Mouse (Mus musculus): ENCODE results near the gene Cryl1. TPM values are rescaled to one million over a fixed set of nuclear protein-coding genes. Genes with fewer than 3 reads are reported as not detected.

Cryl1 gene
- total and polyA plus RNA-seq, 3 experiments: 9.7 to 21.4 (median 12.6) TPM

DNA sequence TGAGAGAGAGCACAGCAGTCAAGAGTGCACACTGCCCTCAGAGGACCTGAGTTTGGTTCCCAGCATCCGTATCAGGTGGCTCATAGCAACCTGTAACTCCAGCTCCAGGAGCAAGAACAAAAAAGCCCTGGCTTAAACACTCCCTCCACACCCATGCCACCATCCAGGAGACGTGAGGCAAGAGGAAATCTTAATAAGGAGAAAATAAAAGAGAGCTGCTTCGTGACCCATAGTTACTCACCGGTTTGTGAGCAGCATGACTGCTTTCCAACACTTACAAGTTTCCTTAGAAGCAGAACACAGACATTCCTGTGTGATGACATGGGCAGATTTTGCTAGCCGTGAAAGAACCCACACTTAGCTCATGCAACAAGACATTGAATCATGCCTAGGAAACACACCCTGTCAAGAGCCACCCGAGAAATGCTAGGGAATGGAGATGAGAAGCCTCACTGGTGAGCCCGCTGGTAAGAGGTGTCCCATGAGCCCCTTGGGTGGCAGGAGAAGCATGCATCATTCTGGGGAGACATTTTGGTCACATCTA is 106.9 kb downstream of the Cryl1 start:
- Histone ChIP-seq H3K9me3 (replicated peaks) (no peaks in the 10 kb centered on the region), H3K4me3 (ENCODE audit: low read depth, low read length) (no peak overlapping the region), H3K4me1 (ENCODE audit: insufficient read depth, low read depth, low read length) (no peaks in the 10 kb centered on the region), H3K36me3 (replicated peaks) (no peaks in the 10 kb centered on the region), H3K27me3 (ENCODE audit: insufficient read depth, low read length) (no peaks in the 10 kb centered on the region)
- TF ChIP-seq TAL1 (conservative IDR thresholded peaks at IDR 0.05; ENCODE audit: low read depth, low read length) (no peak), CTCF (IDR thresholded peaks at IDR 0.05; ENCODE audit: low read depth, low read length) (no peak), GATA1 (IDR thresholded peaks at IDR 0.05; ENCODE audit: borderline replicate concordance, low read length) (no peak), POLR2AphosphoS5 (IDR thresholded peaks at IDR 0.05; ENCODE audit: insufficient replicate concordance, low read depth, low read length) (no peak), GATA2 (IDR thresholded peaks at IDR 0.05; ENCODE audit: borderline replicate concordance, low read depth, low read length) (no peak)
- DNase-seq (ENCODE audit: low spot score): no peak
- ATAC-seq (ENCODE audit: extremely low read depth, insufficient number of reproducible peaks, low FRiP score, poor library complexity, severe bottlenecking): no peak

DNA sequence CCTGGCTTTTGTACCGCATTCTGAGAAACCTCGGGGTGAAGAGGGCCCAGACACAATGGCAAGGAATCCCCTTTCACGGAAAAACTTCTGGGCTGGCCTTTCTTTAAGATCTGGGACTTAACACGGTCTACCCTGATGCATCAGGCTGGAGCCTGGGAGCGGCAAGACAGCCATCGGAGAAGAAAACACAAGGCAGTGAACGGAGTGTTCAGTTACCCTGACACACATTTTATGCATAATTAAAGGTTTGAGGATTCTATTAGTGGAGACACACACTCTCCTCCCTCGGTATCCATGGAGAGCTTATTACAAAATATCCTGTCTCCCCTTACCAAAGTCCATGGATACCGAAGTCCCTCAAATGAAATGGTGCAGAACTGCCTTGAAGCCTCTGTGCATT is 109.2 kb downstream of the Cryl1 start:
- Histone ChIP-seq H3K4me1 (ENCODE audit: insufficient read depth, low read depth, low read length) (no peaks in the 10 kb centered on the region), H3K36me3 (replicated peaks) (no peaks in the 10 kb centered on the region), H3K4me3 (ENCODE audit: low read depth, low read length) (no peak overlapping the region), H3K9me3 (replicated peaks) (no peaks in the 10 kb centered on the region), H3K27me3 (ENCODE audit: insufficient read depth, low read length) (no peaks in the 10 kb centered on the region)
- DNase-seq (ENCODE audit: low spot score) (no peak), ATAC-seq (ENCODE audit: extremely low read depth, insufficient number of reproducible peaks, low FRiP score, poor library complexity, severe bottlenecking) (no peak)
- no peak for TF ChIP-seq GATA1 (IDR thresholded peaks at IDR 0.05; ENCODE audit: borderline replicate concordance, low read length)
- TF ChIP-seq POLR2AphosphoS5 (IDR thresholded peaks at IDR 0.05; ENCODE audit: insufficient replicate concordance, low read depth, low read length): no peak

DNA sequence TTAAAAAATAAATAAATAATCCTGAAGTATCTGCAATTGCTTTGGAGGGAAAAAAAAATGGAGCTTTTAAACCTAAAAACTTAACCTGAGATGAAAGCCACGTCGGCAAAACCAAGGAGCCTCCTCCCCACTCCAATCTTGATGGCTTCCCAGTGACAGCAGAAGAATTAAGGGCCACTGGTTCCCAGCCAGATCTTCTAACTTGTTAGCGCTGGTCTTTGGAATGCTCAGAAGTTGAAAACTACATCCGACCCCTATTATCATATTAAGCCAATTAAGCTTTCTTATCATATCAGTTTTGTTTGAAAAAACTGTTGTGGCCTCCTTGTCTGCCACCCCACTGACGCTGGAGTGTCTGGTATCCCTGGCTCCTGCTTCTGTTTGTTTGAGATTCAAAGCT is 114.5 kb downstream of the Cryl1 start:
- Histone ChIP-seq H3K27me3 (ENCODE audit: insufficient read depth, low read length) (no peaks in the 10 kb centered on the region), H3K4me3 (ENCODE audit: low read depth, low read length) (no peak overlapping the region), H3K36me3 (replicated peaks) (no peaks in the 10 kb centered on the region), H3K4me1 (ENCODE audit: insufficient read depth, low read depth, low read length) (no peaks in the 10 kb centered on the region), H3K9me3 (replicated peaks) (no peaks in the 10 kb centered on the region)
- no peak for DNase-seq (ENCODE audit: low spot score)
- no peak for TF ChIP-seq POLR2AphosphoS5 (IDR thresholded peaks at IDR 0.05; ENCODE audit: insufficient replicate concordance, low read depth, low read length)
- no peak for ATAC-seq (ENCODE audit: extremely low read depth, insufficient number of reproducible peaks, low FRiP score, poor library complexity, severe bottlenecking)

DNA sequence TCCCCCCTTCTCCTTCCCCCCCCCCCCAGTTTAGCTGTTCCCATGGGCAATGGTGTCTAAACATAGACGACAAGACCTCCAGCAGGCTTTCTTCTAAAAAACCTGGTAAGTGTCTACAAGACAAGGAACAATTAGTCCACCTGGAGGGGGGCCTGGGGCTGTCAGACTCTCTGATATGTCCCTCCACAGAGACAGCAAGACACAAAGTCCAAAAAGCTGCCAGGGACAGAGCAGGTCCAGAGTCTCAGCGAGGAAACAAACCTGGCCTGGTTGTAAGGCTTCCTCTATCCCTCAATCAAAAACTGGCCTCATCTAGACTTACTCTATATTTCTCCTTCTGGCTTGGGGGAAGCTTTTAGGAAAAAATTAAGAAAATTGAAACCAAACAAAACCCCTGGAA is 115.7 kb downstream of the Cryl1 start:
- ATAC-seq (ENCODE audit: extremely low read depth, insufficient number of reproducible peaks, low FRiP score, poor library complexity, severe bottlenecking) (no peak), DNase-seq (ENCODE audit: low spot score) (no peak)
- peaks cover 3% of the 10 kb centered on the region; the same call in 1 of the 2 replicates for H3K27me3 ChIP-seq (ENCODE audit: insufficient read depth, low read length)
- H3K4me1 ChIP-seq (ENCODE audit: insufficient read depth, low read depth, low read length): no peaks in the 10 kb centered on the region
- TF ChIP-seq CTCF (IDR thresholded peaks at IDR 0.05; ENCODE audit: low read depth, low read length) (no peak), TAL1 (conservative IDR thresholded peaks at IDR 0.05; ENCODE audit: low read depth, low read length) (no peak), GATA2 (IDR thresholded peaks at IDR 0.05; ENCODE audit: borderline replicate concordance, low read depth, low read length) (no peak), GATA1 (IDR thresholded peaks at IDR 0.05; ENCODE audit: borderline replicate concordance, low read length) (no peak), POLR2AphosphoS5 (IDR thresholded peaks at IDR 0.05; ENCODE audit: insufficient replicate concordance, low read depth, low read length) (no peak)
- H3K9me3 ChIP-seq (replicated peaks): no peaks in the 10 kb centered on the region
- H3K36me3 ChIP-seq (replicated peaks): no peaks in the 10 kb centered on the region
- no peak overlapping the region for H3K4me3 ChIP-seq (ENCODE audit: low read depth, low read length)

DNA sequence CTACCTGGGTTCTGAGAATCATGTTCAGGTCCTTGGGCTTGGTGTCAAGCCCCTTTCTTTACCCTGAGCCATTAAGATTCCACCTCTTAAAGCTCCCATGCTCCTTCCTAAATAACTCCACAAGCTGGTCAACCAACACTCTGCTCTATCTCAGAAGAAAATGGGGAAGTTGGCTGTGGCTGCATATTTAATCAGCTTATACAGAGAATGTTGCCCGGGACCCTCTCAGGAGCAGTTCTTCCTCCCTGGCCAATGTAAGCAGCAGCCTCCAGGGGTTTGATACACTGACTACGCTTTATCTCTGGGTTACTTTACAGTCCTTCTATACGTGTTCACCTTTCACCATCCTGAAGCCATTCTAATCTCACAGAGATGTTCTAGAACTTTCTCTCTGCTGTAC is 117.5 kb downstream of the Cryl1 start:
- TF ChIP-seq GATA2 (IDR thresholded peaks at IDR 0.05; ENCODE audit: borderline replicate concordance, low read depth, low read length): no peak
- no peak for TF ChIP-seq POLR2AphosphoS5 (IDR thresholded peaks at IDR 0.05; ENCODE audit: insufficient replicate concordance, low read depth, low read length)
- ATAC-seq (ENCODE audit: extremely low read depth, insufficient number of reproducible peaks, low FRiP score, poor library complexity, severe bottlenecking): no peak
- Histone ChIP-seq H3K36me3 (replicated peaks) (no peaks in the 10 kb centered on the region), H3K4me1 (ENCODE audit: insufficient read depth, low read depth, low read length) (no peaks in the 10 kb centered on the region), H3K9me3 (replicated peaks) (no peaks in the 10 kb centered on the region), H3K27me3 (ENCODE audit: insufficient read depth, low read length) (peaks cover 3% of the 10 kb centered on the region; the same call in 1 of the 2 replicates), H3K4me3 (ENCODE audit: low read depth, low read length) (no peak overlapping the region)
- DNase-seq (ENCODE audit: low spot score): no peak

DNA sequence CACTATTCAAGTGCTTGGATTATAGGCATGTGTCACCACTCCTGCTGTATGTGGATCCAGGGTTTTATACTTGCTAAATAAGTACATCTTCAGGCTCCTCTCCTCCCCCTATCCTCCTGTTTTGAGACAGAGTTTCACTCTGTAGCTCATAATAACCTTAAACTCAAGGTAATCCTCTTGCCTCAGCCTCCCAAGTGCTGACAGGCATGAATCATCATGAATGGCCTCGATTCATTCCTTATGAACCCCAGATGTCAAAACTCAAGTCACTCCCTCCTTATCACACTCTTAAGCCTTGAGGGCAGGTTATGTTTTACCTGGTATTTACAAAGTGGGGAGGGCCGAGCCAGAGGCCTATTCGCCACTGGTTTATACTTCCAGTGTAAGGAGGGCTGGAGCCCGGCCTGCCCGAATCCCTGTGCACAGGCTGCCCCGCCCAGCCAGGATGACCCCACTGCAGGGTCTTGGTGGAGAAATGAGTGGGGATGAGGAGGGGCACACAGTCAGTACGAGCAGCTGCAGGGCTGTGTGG is 121.8 kb downstream of the Cryl1 start:
- Histone ChIP-seq H3K4me1 (ENCODE audit: insufficient read depth, low read depth, low read length) (no peaks in the 10 kb centered on the region), H3K36me3 (replicated peaks) (no peaks in the 10 kb centered on the region), H3K27me3 (ENCODE audit: insufficient read depth, low read length) (peaks cover 6% of the 10 kb centered on the region; the same call in 1 of the 2 replicates), H3K9me3 (replicated peaks) (no peaks in the 10 kb centered on the region), H3K4me3 (ENCODE audit: low read depth, low read length) (no peak overlapping the region)
- TF ChIP-seq TAL1 (conservative IDR thresholded peaks at IDR 0.05; ENCODE audit: low read depth, low read length) (no peak), GATA1 (IDR thresholded peaks at IDR 0.05; ENCODE audit: borderline replicate concordance, low read length) (no peak), CTCF (IDR thresholded peaks at IDR 0.05; ENCODE audit: low read depth, low read length) (no peak), POLR2AphosphoS5 (IDR thresholded peaks at IDR 0.05; ENCODE audit: insufficient replicate concordance, low read depth, low read length) (no peak), GATA2 (IDR thresholded peaks at IDR 0.05; ENCODE audit: borderline replicate concordance, low read depth, low read length) (no peak)
- DNase-seq (ENCODE audit: low spot score): no peak
- no peak for ATAC-seq (ENCODE audit: extremely low read depth, insufficient number of reproducible peaks, low FRiP score, poor library complexity, severe bottlenecking)

DNA sequence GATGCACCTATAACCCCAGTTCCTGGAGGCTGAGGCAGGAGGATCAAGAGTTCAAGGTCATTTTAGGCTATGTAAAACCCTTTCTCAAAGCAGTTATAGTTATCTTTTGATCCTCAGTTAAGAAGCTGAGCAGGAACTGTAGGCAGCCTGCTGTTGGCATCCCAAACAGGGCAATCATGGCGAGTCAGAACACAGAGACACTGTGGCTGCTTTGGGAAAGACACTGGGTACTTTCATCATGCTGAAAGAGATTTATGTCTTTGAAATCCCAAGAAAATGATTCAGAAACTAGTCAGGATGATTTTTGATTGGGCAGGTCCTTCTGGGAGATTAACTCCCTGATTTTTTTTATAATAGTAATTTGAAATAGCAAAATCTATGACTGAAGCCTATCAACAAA is 126.0 kb downstream of the Cryl1 start:
- TF ChIP-seq TAL1 (conservative IDR thresholded peaks at IDR 0.05; ENCODE audit: low read depth, low read length): no peak
- no peaks in the 10 kb centered on the region for H3K4me1 ChIP-seq (ENCODE audit: insufficient read depth, low read depth, low read length)

More for the DNA sequence above, 126.0 kb downstream of the Cryl1 start:
- ATAC-seq (ENCODE audit: extremely low read depth, insufficient number of reproducible peaks, low FRiP score, poor library complexity, severe bottlenecking) (no peak), DNase-seq (ENCODE audit: low spot score) (no peak)
- 0 out of 2 replicates have a peak, but pooled peaks cover 3% of the 10 kb centered on the region for H3K27me3 ChIP-seq (ENCODE audit: insufficient read depth, low read length)
- H3K36me3 ChIP-seq (replicated peaks): no peaks in the 10 kb centered on the region
- no peak overlapping the region for H3K4me3 ChIP-seq (ENCODE audit: low read depth, low read length)
- no peaks in the 10 kb centered on the region for H3K9me3 ChIP-seq (replicated peaks)

All from G1E (cell line).